Mouse (Mus musculus) kidney, embryonic 14.5 days (tissue): Measurements from ENCODE around the gene Ankrd61. TPM values are rescaled to one million over a fixed set of nuclear protein-coding genes. Genes with fewer than 3 reads are reported as not detected.

Experiments used
- ATAC-seq: fragments of 200-750 bp; cut with Nextera tagmentation; 2 replicates; pipeline ENCODE4 v1.8.0; 2017; ENCODE audit warnings: moderate number of reproducible peaks, mild to moderate bottlenecking, moderate TSS enrichment, moderate library complexity; ENCODE audit not compliant: low FRiP score, low TSS enrichment
- H3K27ac ChIP-seq: fragments of 300-500 bp; sonication (generic); 2 replicates; pipeline ENCODE4 v1.5.1; 2014; ENCODE audit warnings: low read depth, mild to moderate bottlenecking, low read length, moderate library complexity, mixed read lengths
- H3K27me3 ChIP-seq: fragments of 300-500 bp; sonication (generic); 2 replicates; pipeline ENCODE4 v1.6.1; 2014; ENCODE audit warnings: mild to moderate bottlenecking, low read length; ENCODE audit not compliant: control insufficient read depth, insufficient read depth
- H3K36me3 ChIP-seq: fragments of 300-500 bp; sonication (generic); 2 replicates; pipeline ENCODE4 v1.6.1; 2014; ENCODE audit warnings: low read length, mixed read lengths; ENCODE audit not compliant: control insufficient read depth, insufficient read depth
- H3K4me1 ChIP-seq: fragments of 300-500 bp; sonication (generic); 2 replicates; pipeline ENCODE4 v1.6.1; 2014; ENCODE audit warnings: low read length, mixed read lengths; ENCODE audit not compliant: control insufficient read depth, insufficient read depth
- H3K4me2 ChIP-seq: fragments of 300-500 bp; sonication (generic); replicated peaks from 2 replicates; pipeline ENCODE4 v1.6.1; 2014; ENCODE audit warnings: low read depth, mild to moderate bottlenecking, low read length
- H3K4me3 ChIP-seq: fragments of 300-500 bp; sonication (generic); 2 replicates; pipeline ENCODE4 v1.5.1; 2014; ENCODE audit warnings: mild to moderate bottlenecking, low read length
- H3K9ac ChIP-seq: fragments of 300-500 bp; sonication (generic); 2 replicates; pipeline ENCODE4 v1.6.1; 2014; ENCODE audit warnings: low read depth, mild to moderate bottlenecking, low read length, moderate library complexity
- H3K9me3 ChIP-seq: fragments of 300-500 bp; sonication (generic); 2 replicates; pipeline ENCODE4 v1.6.1; 2016; ENCODE audit warnings: low read length; ENCODE audit not compliant: control insufficient read depth
- WGBS: fragments of 180-500 bp; shearing (Covaris S2); extraction: QIAGEN DNeasy Blood & Tissue Kit; methylation state at CpG from one replicate; pipeline ENCODE4 v1.1.7; 2014; 5-methylcytosine and 5-hydroxymethylcytosine counted together
- polyA plus RNA-seq: library from polyadenylated mRNA; unstranded; fragments of >200 nt; fragmentation: Nextera tagmentation; extraction: Ambion mirVana; gene quantifications from 2 replicates; pipeline ENCODE4 v1.2.1, GENCODE M21; 2014

Gene Ankrd61
- polyA plus RNA-seq, 1 experiment from 2014 or later, result 0.31 TPM

DNA sequence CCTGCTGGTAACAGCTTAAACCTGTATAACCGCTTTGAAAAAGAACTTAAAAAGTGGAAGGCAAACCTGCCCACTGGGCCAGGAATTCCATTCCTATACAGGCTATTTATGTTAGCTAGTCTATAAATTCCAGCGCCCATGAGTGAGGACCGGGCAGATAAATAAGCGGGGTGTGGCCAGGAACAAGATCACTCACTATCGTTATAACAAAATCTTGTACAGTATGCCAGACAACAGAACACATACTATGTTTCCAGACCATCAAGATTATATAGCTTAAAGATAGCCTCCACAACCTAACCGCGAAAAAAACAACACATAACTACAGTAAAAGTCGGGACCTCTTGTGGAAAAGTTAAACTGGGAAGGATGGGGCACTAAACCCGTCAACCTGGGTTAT, 11.4 kb upstream of the Ankrd61 start:
- no peak for ATAC-seq
- peaks cover 23% of the 10 kb centered on the region for H3K4me1 ChIP-seq
- WGBS, result 2% methylated on average over 9 of the region's 9 CpGs
- peaks cover 25% of the 10 kb centered on the region for H3K36me3 ChIP-seq
- H3K27ac ChIP-seq, result peak overlapping the region; percentile 85
- H3K4me2 ChIP-seq, result peak overlapping the region; percentile 63
- H3K4me3 ChIP-seq, result peak overlapping the region; percentile 69
- peak overlapping the region; percentile 70 for H3K9ac ChIP-seq
- no peaks in the 10 kb centered on the region for H3K27me3 ChIP-seq
- H3K9me3 ChIP-seq, result no peaks in the 10 kb centered on the region

DNA sequence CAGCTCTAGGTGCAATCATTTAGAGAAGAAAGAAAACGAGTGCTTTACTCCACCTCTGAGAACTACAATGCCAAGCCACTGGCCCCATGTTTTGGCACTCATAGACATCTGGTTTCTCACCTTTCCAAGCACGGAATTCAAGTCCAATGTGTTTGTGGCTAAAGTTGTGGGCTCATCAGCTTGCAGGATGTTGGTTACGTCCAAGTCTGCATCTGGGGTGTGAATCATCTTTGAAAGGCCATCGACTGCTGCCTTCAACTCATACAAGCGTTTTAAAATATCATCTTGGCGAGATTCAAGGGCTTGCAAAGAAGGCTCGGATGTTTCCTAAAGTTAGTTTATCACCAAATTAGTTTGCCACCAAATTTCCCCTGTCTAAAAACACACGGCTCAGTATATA, 8.9 kb upstream of the Ankrd61 start:
- H3K4me1 ChIP-seq, result peaks cover 23% of the 10 kb centered on the region
- ATAC-seq, result no peak
- H3K4me2 ChIP-seq, result no peak overlapping the region
- no peak overlapping the region for H3K9ac ChIP-seq
- no peaks in the 10 kb centered on the region for H3K27me3 ChIP-seq
- H3K36me3 ChIP-seq, result peaks cover 45% of the 10 kb centered on the region
- no peak overlapping the region for H3K4me3 ChIP-seq
- H3K27ac ChIP-seq, result no peak overlapping the region
- H3K9me3 ChIP-seq, result no peaks in the 10 kb centered on the region
- 77% methylated on average over 8 of the region's 8 CpGs for WGBS

DNA sequence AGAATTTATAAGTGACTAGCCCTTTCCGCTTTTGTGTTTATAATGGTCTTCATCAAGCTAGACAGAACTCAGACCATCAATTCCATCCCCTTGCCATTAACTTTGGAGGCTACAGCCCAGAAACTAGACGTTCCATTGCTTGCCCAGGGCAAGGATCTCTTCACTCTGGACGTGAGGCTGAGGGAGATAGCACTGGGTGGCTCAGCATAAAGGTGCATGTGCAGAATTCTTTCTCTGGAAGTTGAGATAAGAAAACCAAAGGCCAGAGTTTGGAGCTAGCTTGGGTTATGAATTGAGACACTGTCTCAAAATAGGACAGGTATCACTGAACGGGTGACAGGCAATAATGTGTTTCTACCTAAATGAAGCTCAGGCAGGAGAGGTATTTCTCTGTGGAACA, 6.3 kb upstream of the Ankrd61 start:
- Histone ChIP-seq H3K4me1 (peaks cover 15% of the 10 kb centered on the region), H3K36me3 (peaks cover 70% of the 10 kb centered on the region), H3K27me3 (no peaks in the 10 kb centered on the region), H3K9ac (no peak overlapping the region), H3K9me3 (no peaks in the 10 kb centered on the region), H3K4me2 (no peak overlapping the region), H3K4me3 (no peak overlapping the region), H3K27ac (no peak overlapping the region)
- ATAC-seq, result no peak
- WGBS, result 91% methylated on average over 4 of the region's 4 CpGs

DNA sequence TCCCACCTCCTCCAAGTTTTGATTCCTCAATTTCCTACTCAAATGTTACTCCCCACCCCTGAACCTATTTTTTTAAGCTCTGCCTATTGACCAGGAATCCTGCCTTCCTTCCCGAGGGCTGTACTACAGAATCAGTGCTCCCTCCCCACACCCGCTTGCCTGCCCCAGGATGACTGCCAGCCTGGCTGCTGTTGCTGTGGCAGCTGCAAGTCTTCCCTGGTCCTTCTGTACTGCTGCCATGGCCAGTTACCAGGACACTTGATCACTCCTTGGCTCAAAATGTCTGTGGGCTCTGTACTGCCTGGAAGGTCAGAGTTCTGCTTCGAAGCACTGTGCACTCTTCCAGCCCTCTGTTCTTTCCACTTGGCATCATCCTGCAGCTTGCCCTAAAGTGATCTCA, 4.6 kb upstream of the Ankrd61 start:
- Histone ChIP-seq H3K27ac (no peak overlapping the region), H3K36me3 (peaks cover 87% of the 10 kb centered on the region), H3K4me2 (no peak overlapping the region), H3K9me3 (no peaks in the 10 kb centered on the region), H3K4me1 (no peaks in the 10 kb centered on the region), H3K27me3 (no peaks in the 10 kb centered on the region), H3K9ac (no peak overlapping the region), H3K4me3 (no peak overlapping the region)
- no peak for ATAC-seq
- 74% methylated on average over 3 of the region's 3 CpGs for WGBS

DNA sequence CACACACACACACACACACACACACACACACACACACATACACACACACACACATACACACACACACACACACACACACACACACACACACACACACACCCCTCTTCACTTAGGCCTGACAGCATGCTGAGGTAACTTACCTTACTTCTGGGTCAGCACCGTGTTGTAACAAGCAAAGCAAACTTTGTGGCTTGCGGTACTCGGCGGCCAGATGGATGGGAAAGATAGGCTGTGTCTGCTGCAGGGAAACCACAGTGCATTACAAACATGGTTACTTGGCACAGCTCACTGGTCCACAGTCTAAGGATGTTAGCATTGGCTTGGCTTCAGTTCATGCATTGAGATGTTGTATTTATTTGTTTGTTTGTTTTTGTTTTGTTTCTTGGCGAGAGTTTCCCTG, 4.1 kb downstream of the Ankrd61 start:
- WGBS, result 73% methylated on average over 5 of the region's 5 CpGs
- Histone ChIP-seq H3K4me3 (no peak overlapping the region), H3K9ac (no peak overlapping the region), H3K4me1 (no peaks in the 10 kb centered on the region), H3K36me3 (peaks cover 52% of the 10 kb centered on the region), H3K4me2 (no peak overlapping the region), H3K9me3 (no peaks in the 10 kb centered on the region), H3K27ac (no peak overlapping the region), H3K27me3 (no peaks in the 10 kb centered on the region)
- no peak for ATAC-seq

DNA sequence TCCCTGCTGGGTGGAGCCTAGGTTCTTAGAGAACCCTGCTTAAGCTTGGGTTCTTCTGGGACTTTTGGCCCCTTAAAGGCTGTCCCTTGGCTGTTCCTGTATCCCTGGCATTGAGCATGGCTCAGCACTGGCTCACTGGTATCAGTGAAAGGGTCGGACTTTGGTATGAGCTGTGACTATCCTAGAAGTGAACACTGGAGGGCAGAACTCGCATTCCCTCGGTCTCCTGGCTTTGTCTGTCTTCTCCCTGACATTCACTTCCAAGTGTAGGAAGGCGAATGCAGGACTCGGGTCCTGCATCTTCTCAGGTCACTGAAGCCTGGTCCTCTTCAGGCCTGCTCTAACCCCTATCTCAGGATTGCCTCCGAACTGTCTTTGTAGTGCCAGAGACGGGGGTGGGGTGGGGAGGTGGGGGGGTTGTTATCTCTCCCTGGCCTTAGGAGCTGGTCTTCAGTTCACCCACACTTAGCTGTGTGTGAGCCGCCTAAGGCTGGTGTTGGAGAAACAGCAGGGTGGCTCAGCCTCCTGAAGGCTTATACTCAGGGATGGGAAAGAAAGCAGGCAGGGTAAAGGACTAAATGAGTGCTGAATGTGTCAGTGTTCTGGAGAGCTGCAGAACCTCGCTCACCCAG, 5.1 kb downstream of the Ankrd61 start:
- no peaks in the 10 kb centered on the region for H3K27me3 ChIP-seq
- no peak overlapping the region for H3K9ac ChIP-seq
- no peak overlapping the region for H3K27ac ChIP-seq
- 71% methylated on average over 9 of the region's 9 CpGs for WGBS
- no peaks in the 10 kb centered on the region for H3K4me1 ChIP-seq
- ATAC-seq, result no peak
- no peak overlapping the region for H3K4me3 ChIP-seq
- H3K4me2 ChIP-seq, result no peak overlapping the region
- H3K9me3 ChIP-seq, result no peaks in the 10 kb centered on the region
- peaks cover 51% of the 10 kb centered on the region for H3K36me3 ChIP-seq

DNA sequence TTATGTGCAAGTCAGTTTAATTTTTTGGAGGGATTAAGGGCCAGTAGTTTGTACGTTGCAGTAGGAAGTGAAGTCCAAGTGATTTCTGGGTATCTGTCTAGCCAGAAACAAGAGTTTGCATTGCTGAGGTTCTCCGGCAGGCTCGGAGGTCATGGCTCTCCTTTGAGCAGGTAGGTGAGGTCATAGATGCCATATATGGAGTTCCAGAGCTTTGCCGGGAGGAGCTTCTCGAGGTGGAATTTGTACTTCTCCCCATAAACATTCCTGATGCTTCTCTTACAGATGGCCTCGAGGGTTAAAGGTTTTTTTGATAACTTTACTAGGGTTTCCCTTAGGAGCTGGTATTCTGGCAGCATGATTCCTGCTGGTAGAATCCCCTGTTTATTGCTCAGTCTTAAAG, 6.7 kb downstream of the Ankrd61 start:
- ATAC-seq, result no peak
- Histone ChIP-seq H3K27ac (no peak overlapping the region), H3K4me3 (no peak overlapping the region), H3K9ac (no peak overlapping the region), H3K27me3 (no peaks in the 10 kb centered on the region), H3K9me3 (peaks cover 4% of the 10 kb centered on the region; the same call in 1 of the 2 replicates), H3K4me1 (no peaks in the 10 kb centered on the region), H3K36me3 (peaks cover 58% of the 10 kb centered on the region), H3K4me2 (no peak overlapping the region)
- 84% methylated on average over 6 of the region's 6 CpGs for WGBS

DNA sequence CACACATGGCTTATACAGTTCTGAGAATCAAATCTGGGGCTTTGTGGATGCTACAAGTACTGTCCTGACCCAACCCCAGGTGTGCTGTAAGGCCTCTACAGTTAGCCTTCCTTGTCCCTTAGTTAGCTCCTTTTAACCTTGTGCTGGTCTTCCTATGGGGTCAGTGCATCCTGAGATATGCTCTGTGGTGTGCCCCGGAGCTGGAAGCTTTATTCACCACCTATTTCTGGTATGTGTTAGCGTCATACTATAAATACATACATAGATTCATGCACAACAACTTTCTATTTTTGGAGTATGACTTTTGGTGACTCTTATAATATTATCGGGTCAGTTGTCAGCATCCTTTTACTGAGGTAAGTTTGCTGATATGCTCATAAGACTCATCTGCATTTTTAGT, 12.2 kb downstream of the Ankrd61 start:
- H3K4me2 ChIP-seq, result no peak overlapping the region
- WGBS, result 95% methylated on average over 3 of the region's 3 CpGs
- peaks cover 5% of the 10 kb centered on the region; the same call in 1 of the 2 replicates for H3K9me3 ChIP-seq
- no peak overlapping the region for H3K27ac ChIP-seq
- H3K36me3 ChIP-seq, result peaks cover 93% of the 10 kb centered on the region
- H3K4me1 ChIP-seq, result no peaks in the 10 kb centered on the region
- no peak overlapping the region for H3K4me3 ChIP-seq
- no peak for ATAC-seq
- no peaks in the 10 kb centered on the region for H3K27me3 ChIP-seq
- no peak overlapping the region for H3K9ac ChIP-seq

DNA sequence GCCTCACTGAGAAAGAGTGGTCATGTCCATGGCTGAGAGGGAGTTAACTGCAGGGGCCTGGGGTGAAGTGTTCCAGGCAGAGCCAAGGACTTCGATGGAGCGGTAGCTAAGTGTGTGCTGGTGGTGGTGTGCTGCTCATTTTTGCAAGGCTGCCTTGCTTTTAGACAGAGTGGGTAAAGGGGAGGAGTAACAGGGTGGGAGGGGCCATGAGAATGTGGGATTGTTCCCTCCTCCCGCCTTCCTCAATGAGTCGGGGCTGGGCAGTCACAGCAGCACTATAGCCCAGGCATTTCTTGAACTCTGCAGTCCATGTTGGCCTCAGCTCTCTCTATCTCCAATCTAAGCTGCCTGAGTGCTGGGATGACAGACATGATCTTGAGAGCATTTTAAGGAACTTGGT, 22.9 kb downstream of the Ankrd61 start:
- Histone ChIP-seq H3K4me3 (no peak overlapping the region), H3K36me3 (peaks cover 42% of the 10 kb centered on the region), H3K9me3 (no peaks in the 10 kb centered on the region), H3K9ac (no peak overlapping the region), H3K27me3 (no peaks in the 10 kb centered on the region), H3K4me2 (no peak overlapping the region), H3K27ac (no peak overlapping the region), H3K4me1 (no peaks in the 10 kb centered on the region)
- WGBS, result 75% methylated on average over 4 of the region's 4 CpGs
- ATAC-seq, result no peak
